Mouse (Mus musculus) erythroblast, embryonic 14.5 days (primary cell): Measurements from ENCODE around the gene Olfr222.

Source experiments
- GATA1 ChIP-seq: IDR thresholded peaks from 2 replicates; pipeline ENCODE4 v1.6.1; 2012; ENCODE audit warnings: low read length, inconsistent platforms, mixed read lengths
- TAL1 ChIP-seq: IDR thresholded peaks from 3 replicates; pipeline ENCODE4 v1.6.1; 2012; ENCODE audit warnings: low read length, inconsistent platforms, mixed read lengths

- TF ChIP-seq GATA1 (no peak), TAL1 (no peak)
Observed at GRCm38 (mm10) chr11:59602287-59602686, 26.3 kb upstream of the Olfr222 start.
